Mouse (Mus musculus): ENCODE results near the gene Pet100. TPM values are rescaled to one million over a fixed set of nuclear protein-coding genes. Genes with fewer than 3 reads are reported as not detected.
"Not testable (repeated sequence)": the region's sequence is repeated elsewhere in the genome, so short reads cannot be mapped to it uniquely, and the experiment has no call there.

Pet100 gene
- polyA plus RNA-seq (2014; fragmentation: Nextera tagmentation; extraction: Ambion mirVana) = 84.2 and 97.1 TPM in 2 replicates

DNA sequence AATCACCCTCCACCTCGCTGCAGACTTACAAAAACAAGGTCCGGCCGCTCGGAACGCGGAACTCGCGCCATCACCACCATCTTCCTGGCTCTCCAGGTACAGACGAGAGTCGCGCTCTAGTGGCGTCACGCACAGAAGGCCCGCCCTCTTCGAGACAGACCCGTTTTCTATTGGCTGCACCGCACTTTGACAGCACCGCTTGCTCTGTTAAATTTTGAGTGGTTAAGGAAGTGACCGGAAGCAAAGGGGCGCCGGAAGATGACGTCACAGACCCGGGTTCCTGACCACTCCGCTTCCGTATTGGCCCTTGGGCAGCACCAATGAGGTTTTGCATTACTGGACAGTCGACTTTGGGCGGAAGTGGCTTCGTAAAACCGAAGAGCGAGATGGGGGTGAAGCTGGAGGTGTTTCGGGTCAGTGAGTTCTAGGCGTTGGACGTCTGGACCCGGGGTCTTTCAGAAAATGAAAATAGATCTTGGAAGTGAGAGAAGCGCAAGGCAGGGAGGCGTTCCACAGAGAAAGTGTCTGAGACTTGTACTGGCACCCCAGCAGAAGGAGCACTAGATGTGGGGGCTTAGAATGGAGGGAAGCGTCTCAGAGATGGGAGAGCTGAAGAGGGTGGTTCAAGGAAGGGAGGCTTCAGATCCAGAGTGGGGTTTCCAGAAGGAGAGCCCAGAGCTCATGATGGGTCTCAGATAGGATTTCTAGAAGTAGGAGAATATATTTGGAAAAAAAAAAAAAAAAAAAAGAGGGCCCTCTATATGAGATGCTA, at the start of gene Pet100, which contains the start of gene Xab2:
Gene Pet100 (plus strand): TSS at position 350 of the 772 bp plus-strand sequence.
Gene Xab2 (minus strand): TSS at position 118 of the 772 bp plus-strand sequence.
- whole genome bisulfite sequencing = under 1% methylated on average over 37 of the region's 37 CpGs

GRCm38 (mm10) chr8:3574546-3574945, 46.8 kb upstream of the Pet100 start:
- Histone ChIP-seq H3K4me2 (ENCODE audit: low read depth, low read length) (no peak overlapping the region), H3K27me3 (replicated peaks; ENCODE audit: control insufficient read depth, insufficient read depth, low read length) (no peaks in the 10 kb centered on the region), H3K9me3 (ENCODE audit: control insufficient read depth, low read length) (no peaks in the 10 kb centered on the region), H3K27ac (replicated peaks; ENCODE audit: low read depth, low read length) (no peak overlapping the region), H3K4me1 (ENCODE audit: control insufficient read depth, insufficient read depth, low read length) (no peaks in the 10 kb centered on the region), H3K36me3 (ENCODE audit: control insufficient read depth, insufficient read depth, low read length) (no peaks in the 10 kb centered on the region), H3K9ac (ENCODE audit: low read depth, low read length) (no peak overlapping the region), H3K4me3 (ENCODE audit: low read depth, low read length) (no peak overlapping the region)
- no peak for ATAC-seq (ENCODE audit: low read depth)
- DNase-seq (ENCODE audit: low spot score) = no peak
- WGBS = 89% methylated on average over 3 of the region's 3 CpGs

More for the DNA sequence above, at the start of gene Pet100, which contains the start of gene Xab2:
- H3K4me1 ChIP-seq (ENCODE audit: control insufficient read depth, insufficient read depth, low read length) = peaks cover 6% of the 10 kb centered on the region
- H3K36me3 ChIP-seq (ENCODE audit: control insufficient read depth, insufficient read depth, low read length) = peaks cover 19% of the 10 kb centered on the region
- ATAC-seq (ENCODE audit: low read depth) (peak; percentile 98), DNase-seq (ENCODE audit: low spot score) (peak; percentile 99)
- H3K4me2 ChIP-seq (ENCODE audit: low read depth, low read length) = peak within 1 kb of the TSS; percentile 78
- no peaks in the 10 kb centered on the region for H3K27me3 ChIP-seq (replicated peaks; ENCODE audit: control insufficient read depth, insufficient read depth, low read length)
- no peak within 1 kb of the TSS for H3K27ac ChIP-seq (replicated peaks; ENCODE audit: low read depth, low read length)
- peak within 1 kb of the TSS; percentile 85 for H3K4me3 ChIP-seq (ENCODE audit: low read depth, low read length)
- peak within 1 kb of the TSS; percentile 83 for H3K9ac ChIP-seq (ENCODE audit: low read depth, low read length)
- no peaks in the 10 kb centered on the region for H3K9me3 ChIP-seq (ENCODE audit: control insufficient read depth, low read length)

DNA sequence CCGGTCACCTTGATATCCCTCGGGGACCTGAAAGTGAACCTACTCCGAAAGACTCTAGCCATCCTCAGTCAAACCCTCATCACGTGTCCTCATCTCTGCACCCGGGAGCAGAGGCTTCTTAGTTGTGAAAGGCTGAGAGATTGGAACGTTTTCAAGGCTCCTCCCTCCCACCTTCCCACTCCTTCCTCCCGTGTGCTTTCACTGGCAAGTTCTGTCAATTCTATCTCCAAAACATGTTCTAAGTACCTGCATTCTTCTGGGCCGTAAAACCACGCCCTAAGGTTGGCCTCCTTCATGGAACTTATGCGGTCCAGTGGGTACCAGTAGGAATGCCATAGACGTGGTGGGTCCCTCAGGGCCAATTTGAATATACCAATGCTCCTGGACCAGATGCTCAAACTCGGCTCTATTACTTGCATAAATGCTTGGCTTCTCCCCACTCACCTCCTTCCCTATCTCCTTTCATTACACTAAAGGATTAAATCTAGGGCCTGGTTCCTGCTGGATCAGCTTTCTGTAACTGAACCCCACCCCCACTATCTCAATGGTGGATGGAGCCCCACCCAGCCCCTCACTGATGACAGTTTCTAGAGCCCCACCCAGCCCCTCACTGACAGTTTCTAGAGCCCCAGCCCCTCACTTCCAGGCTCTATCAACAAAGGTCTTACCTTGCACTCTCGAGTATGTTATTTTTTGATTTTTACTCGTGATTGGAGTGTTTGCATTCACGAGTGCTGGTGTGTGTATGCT, 45.0 kb upstream of the Pet100 start:
- H3K4me3 ChIP-seq (ENCODE audit: low read depth, low read length) = no peak overlapping the region
- no peak overlapping the region for H3K4me2 ChIP-seq (ENCODE audit: low read depth, low read length)
- no peaks in the 10 kb centered on the region for H3K27me3 ChIP-seq (replicated peaks; ENCODE audit: control insufficient read depth, insufficient read depth, low read length)
- no peak for DNase-seq (ENCODE audit: low spot score)
- no peak overlapping the region for H3K27ac ChIP-seq (replicated peaks; ENCODE audit: low read depth, low read length)
- H3K4me1 ChIP-seq (ENCODE audit: control insufficient read depth, insufficient read depth, low read length) = no peaks in the 10 kb centered on the region
- 72% methylated on average over 15 of the region's 15 CpGs for WGBS
- H3K9ac ChIP-seq (ENCODE audit: low read depth, low read length) = no peak overlapping the region
- ATAC-seq (ENCODE audit: low read depth) = peak; percentile 26; the same call in 1 of the 2 replicates
- no peaks in the 10 kb centered on the region for H3K9me3 ChIP-seq (ENCODE audit: control insufficient read depth, low read length)
- H3K36me3 ChIP-seq (ENCODE audit: control insufficient read depth, insufficient read depth, low read length) = no peaks in the 10 kb centered on the region

- no peaks in the 10 kb centered on the region for H3K36me3 ChIP-seq (ENCODE audit: control insufficient read depth, insufficient read depth, low read length)
- DNase-seq (ENCODE audit: low spot score) = peak; percentile 71
- H3K9ac ChIP-seq (ENCODE audit: low read depth, low read length) = no peak overlapping the region
- no peaks in the 10 kb centered on the region for H3K4me1 ChIP-seq (ENCODE audit: control insufficient read depth, insufficient read depth, low read length)
- H3K9me3 ChIP-seq (ENCODE audit: control insufficient read depth, low read length) = no peaks in the 10 kb centered on the region
- WGBS = 65% methylated on average over 8 of the region's 9 CpGs
- no peak overlapping the region for H3K4me2 ChIP-seq (ENCODE audit: low read depth, low read length)
- no peak overlapping the region for H3K27ac ChIP-seq (replicated peaks; ENCODE audit: low read depth, low read length)
- ATAC-seq (ENCODE audit: low read depth) = peak; percentile 84
- no peak overlapping the region for H3K4me3 ChIP-seq (ENCODE audit: low read depth, low read length)
- H3K27me3 ChIP-seq (replicated peaks; ENCODE audit: control insufficient read depth, insufficient read depth, low read length) = no peaks in the 10 kb centered on the region
These were observed 41.7 kb upstream of the Pet100 start for GRCm38 (mm10) chr8:3579390-3580364.

- not testable (repeated sequence) for ATAC-seq (ENCODE audit: low read depth); H3K9ac ChIP-seq (ENCODE audit: low read depth, low read length); H3K36me3 ChIP-seq (ENCODE audit: control insufficient read depth, insufficient read depth, low read length); H3K4me1 ChIP-seq (ENCODE audit: control insufficient read depth, insufficient read depth, low read length); H3K27ac ChIP-seq (replicated peaks; ENCODE audit: low read depth, low read length); H3K27me3 ChIP-seq (replicated peaks; ENCODE audit: control insufficient read depth, insufficient read depth, low read length); DNase-seq (ENCODE audit: low spot score); H3K4me2 ChIP-seq (ENCODE audit: low read depth, low read length); H3K9me3 ChIP-seq (ENCODE audit: control insufficient read depth, low read length); H3K4me3 ChIP-seq (ENCODE audit: low read depth, low read length)
- WGBS = 91% methylated on average over 1 of the region's 3 CpGs
These were observed 39.4 kb upstream of the Pet100 start for GRCm38 (mm10) chr8:3581961-3582360.

- no peaks in the 10 kb centered on the region for H3K27me3 ChIP-seq (replicated peaks; ENCODE audit: control insufficient read depth, insufficient read depth, low read length)
- 89% methylated on average over 2 of the region's 2 CpGs for WGBS
- H3K27ac ChIP-seq (replicated peaks; ENCODE audit: low read depth, low read length) = no peak overlapping the region
- peaks cover 3% of the 10 kb centered on the region; the same call in 1 of the 2 replicates for H3K4me1 ChIP-seq (ENCODE audit: control insufficient read depth, insufficient read depth, low read length)
- no peak for ATAC-seq (ENCODE audit: low read depth)
- no peaks in the 10 kb centered on the region for H3K36me3 ChIP-seq (ENCODE audit: control insufficient read depth, insufficient read depth, low read length)
- H3K9ac ChIP-seq (ENCODE audit: low read depth, low read length) = no peak overlapping the region
- DNase-seq (ENCODE audit: low spot score) = no peak
- H3K9me3 ChIP-seq (ENCODE audit: control insufficient read depth, low read length) = no peaks in the 10 kb centered on the region
- H3K4me3 ChIP-seq (ENCODE audit: low read depth, low read length) = no peak overlapping the region
- H3K4me2 ChIP-seq (ENCODE audit: low read depth, low read length) = no peak overlapping the region
These were observed 34.9 kb upstream of the Pet100 start for GRCm38 (mm10) chr8:3586452-3586851.

DNA sequence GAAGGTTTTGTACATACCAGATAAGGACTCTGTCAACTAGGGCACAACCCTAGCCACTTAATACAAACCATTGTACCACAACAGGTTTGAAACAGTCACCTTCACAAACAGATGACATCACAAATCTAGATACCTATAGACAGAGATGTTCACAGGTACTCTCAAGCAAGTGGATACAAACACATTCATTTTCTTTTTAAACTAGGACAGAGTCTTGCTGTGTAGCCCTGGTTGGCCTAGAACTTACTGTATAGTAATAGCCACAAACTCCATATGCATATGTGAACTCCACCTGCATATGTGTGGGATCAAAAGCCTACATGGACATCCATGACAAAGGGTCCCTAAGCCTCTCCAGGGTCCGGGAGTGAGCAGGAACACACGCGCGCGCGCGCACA, 34.4 kb upstream of the Pet100 start, which contains the start of gene Camsap3:
Gene Camsap3 (plus strand): TSS at position 301 of the 398 bp plus-strand sequence.
- 6% methylated on average over 3 of the region's 7 CpGs for WGBS
- peak within 1 kb of the TSS; percentile 19; the same call in 1 of the 2 replicates for H3K27ac ChIP-seq (replicated peaks; ENCODE audit: low read depth, low read length)
- ATAC-seq (ENCODE audit: low read depth) = no peak

More for the DNA sequence above, 34.4 kb upstream of the Pet100 start, which contains the start of gene Camsap3:
- peak within 1 kb of the TSS; percentile 87 for H3K4me2 ChIP-seq (ENCODE audit: low read depth, low read length)
- H3K9me3 ChIP-seq (ENCODE audit: control insufficient read depth, low read length) = no peaks in the 10 kb centered on the region
- peaks cover 3% of the 10 kb centered on the region; the same call in 1 of the 2 replicates for H3K4me1 ChIP-seq (ENCODE audit: control insufficient read depth, insufficient read depth, low read length)
- H3K4me3 ChIP-seq (ENCODE audit: low read depth, low read length) = peak within 1 kb of the TSS; percentile 74
- no peak for DNase-seq (ENCODE audit: low spot score)
- H3K27me3 ChIP-seq (replicated peaks; ENCODE audit: control insufficient read depth, insufficient read depth, low read length) = no peaks in the 10 kb centered on the region
- H3K9ac ChIP-seq (ENCODE audit: low read depth, low read length) = peak within 1 kb of the TSS; percentile 77
- no peaks in the 10 kb centered on the region for H3K36me3 ChIP-seq (ENCODE audit: control insufficient read depth, insufficient read depth, low read length)
